Mouse (Mus musculus) 416B (cell line): Measurements from ENCODE around the gene Saa4.
"Not testable (repeated sequence)": the region's sequence is repeated elsewhere in the genome, so short reads cannot be mapped to it uniquely, and the experiment has no call there.

Experiments used
- DNase-seq: peaks from one replicate; pipeline ENCODE4 v3.0.0; 2011; ENCODE audit warnings: low read depth

The Saa4 gene

DNA sequence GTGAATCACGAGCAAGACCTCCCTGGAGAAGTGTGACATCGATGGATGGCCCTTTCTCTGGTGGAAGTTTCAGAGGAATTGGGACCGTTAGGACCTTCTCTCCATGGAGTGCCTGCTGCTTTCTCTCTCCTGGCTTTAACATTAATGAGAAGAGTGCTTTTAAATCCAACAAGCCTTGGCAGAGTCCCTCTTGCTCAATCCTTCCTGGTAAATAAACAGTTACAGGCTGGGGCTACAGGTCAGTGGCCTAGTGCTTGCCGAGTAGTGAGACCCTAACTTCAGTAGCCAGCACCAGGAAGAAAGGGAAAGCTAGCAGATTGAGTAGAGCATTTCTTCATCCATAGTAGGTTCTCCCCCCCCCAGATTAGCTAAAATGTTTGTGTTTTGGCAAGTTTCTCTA, at the start of gene Saa4:
TSS of gene Saa4 (minus strand) at position 146 of the 400 bp plus-strand sequence.
- no peak for DNase-seq

GRCm38 (mm10) chr7:46770706-46771105, 38.3 kb upstream of the Saa4 start:
- DNase-seq: peak; percentile 66

DNA sequence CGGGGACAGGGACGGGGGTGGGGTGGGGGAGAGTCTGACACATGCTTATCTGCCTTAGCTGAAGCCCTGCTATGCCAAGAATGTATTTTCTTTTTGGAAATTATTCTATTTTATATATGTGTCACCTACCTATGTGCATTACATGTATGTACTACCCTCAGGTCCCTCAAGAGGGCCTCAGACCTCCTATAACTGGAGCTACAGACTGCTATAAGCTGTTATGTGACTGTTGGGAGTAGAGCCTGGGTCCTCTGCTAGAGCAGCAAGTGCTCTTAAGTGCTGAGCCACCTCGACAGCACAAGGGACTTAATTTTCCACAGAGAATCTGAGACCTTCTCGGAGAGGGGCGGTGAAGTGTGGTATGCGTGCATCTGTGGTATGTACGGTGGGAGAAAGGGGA, 36.0 kb upstream of the Saa4 start:
- no peak for DNase-seq

DNA sequence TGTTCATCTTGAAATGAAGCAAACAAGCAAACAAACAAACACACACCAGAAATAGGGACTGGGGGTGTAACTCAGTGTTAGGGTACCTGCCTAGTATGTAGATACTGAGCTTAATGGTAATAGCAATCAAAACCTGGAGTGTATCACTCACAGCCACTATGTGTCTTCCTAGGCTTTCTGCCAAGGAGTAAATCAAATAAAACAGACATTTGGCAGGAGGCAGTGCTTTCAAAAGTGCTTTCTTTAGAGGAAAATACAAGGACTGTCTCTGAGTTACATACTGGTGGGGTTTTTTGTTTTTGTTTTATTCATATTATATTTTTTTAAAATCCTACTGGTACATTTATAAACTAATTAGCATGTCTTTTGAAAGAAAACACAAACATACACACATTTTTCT, 35.0 kb upstream of the Saa4 start:
- DNase-seq: no peak

- DNase-seq: no peak
Observed at GRCm38 (mm10) chr7:46764672-46765071, 32.3 kb upstream of the Saa4 start.

DNA sequence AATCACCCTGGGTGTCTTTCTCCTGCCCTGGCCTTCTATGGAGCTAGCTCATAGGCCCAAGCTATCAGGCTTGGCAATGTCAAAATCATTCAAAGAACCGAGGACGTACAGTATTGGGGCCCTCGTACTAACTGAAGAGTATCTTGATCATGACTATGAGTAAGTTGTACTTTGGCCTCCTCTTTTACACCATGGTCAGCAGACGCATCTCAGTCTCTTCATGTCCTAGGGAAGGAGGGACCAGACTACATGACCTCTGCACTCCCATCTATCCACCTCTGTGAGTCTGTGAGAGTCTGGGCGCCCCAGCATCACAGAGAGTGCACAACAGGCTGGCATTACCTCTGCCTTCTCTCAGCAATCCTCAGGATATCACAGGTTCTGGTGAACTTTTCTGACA, 30.2 kb upstream of the Saa4 start:
- no peak for DNase-seq

DNA sequence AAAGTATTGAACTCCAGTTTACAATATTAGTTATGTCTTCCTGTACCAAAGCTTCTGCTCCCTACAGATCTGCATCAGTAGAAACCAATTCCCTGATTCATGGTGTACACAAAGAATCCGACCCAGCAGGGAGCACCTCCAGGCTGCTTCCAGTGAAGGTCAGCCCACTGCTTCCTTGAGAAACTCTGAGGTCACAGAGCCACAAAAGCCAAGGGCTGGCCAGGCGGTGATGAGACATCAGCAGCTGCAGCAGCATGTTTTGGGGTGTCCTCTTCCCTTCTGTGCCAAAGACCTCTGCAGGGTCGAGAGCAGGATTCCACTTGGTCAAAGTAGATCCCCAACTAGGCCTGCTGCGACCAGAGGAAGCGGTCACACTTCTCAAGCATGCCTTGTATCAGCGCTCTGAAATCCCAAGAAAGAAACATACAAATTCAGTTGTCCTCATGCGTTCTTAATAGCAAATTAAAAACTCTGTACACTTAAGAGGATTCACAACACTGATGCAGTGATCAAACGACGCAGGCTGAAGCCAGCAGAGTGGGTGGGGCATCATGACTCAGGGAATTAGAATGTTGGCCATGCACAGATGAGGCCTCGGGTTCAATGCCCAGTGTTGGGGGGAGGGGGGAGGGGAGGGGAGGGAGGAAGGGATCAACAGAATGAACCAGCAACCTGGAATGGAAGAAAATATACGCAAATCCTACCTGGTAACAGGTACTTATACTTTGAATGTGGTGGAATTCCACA, 28.8 kb upstream of the Saa4 start:
- peak; percentile 12 for DNase-seq

GRCm38 (mm10) chr7:46751490-46751889, 19.1 kb upstream of the Saa4 start, which contains the start of gene Saa2:
Saa2 (plus strand) TSS chr7:46751790.
- DNase-seq: no peak

DNA sequence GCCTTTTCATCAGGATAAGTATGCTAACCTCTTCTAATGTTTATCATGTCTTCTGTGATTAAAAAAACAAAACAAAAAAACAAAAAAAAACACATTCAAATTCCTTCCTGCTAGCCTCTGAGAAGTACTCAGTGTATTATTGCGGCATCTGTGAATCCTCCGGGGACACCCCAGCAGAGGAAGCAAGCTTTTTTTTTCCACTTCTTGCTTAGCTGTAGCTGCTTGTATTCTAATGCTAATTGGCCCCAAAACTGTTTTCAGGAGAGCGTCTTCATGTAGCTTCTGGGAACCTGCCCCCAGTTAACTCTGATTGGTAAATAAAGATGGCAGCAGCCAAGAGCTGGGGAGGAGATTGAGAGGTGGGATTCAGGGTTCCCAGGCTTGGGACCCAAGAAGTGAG, 16.1 kb upstream of the Saa4 start:
- no peak for DNase-seq

- DNase-seq: no peak
Observed at GRCm38 (mm10) chr7:46746381-46746780, 14.0 kb upstream of the Saa4 start.

DNA sequence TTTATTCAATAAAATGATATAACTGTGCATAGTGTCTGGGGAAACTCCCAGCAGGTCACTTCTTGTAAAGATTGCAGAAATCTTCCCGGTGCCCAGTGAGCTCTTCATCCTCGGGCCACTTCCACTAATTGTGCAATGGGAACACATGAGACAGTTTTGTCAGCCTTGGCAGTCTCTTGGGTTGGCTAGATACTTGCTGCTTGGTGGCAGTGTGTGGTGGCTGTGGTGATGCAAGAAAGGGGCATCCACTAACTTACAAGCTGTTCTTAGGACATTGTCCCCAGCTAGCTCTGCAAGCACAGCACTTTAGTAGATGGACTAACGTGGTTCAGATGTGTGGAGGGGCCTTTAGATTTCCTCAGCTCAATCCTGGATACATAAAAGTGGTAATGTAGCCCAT, 13.4 kb upstream of the Saa4 start:
- DNase-seq: peak; percentile 63

DNA sequence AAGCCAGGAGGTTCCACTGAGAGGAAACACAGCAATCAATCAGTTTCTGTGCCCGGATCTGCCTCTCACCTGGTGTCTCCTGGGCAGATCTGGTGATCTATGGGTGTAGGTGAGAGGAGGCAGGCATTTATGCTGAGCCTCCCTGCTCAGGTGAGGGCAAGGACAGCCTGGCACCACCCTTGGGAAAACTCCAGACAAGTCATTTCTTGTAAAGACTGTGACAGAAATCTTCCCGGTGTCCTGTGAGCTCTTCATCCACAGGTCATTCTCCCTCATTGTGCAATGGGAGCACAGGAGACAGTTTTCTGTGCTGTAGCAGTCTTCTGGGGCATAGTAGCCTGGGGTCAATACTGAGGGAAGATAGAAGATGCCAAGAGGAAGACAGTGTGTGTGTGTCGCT, 10.5 kb upstream of the Saa4 start, which contains the start of gene Saa1:
TSS of gene Saa1 (minus strand) at position 101 of the 400 bp plus-strand sequence.
- DNase-seq: not testable (repeated sequence)

DNA sequence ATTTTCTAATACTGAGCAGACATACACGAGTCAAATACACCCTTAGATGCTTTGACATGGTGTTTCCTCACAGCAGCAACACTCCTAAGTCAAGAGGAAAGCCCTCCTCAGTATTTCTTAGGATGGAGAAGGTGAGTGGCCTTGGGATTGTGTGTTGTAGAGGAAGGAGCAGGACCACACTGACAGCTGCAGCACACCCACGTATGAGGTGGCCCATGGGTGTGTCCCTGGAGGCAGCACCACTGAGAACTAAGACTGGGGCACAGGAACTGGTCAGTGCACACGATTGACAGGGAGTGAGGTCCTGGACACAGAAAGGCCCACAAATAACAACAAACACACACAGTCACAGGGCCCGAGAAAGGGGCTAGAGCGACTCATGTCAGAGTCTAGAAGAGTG, 7.6 kb upstream of the Saa4 start:
- not testable (repeated sequence) for DNase-seq

DNA sequence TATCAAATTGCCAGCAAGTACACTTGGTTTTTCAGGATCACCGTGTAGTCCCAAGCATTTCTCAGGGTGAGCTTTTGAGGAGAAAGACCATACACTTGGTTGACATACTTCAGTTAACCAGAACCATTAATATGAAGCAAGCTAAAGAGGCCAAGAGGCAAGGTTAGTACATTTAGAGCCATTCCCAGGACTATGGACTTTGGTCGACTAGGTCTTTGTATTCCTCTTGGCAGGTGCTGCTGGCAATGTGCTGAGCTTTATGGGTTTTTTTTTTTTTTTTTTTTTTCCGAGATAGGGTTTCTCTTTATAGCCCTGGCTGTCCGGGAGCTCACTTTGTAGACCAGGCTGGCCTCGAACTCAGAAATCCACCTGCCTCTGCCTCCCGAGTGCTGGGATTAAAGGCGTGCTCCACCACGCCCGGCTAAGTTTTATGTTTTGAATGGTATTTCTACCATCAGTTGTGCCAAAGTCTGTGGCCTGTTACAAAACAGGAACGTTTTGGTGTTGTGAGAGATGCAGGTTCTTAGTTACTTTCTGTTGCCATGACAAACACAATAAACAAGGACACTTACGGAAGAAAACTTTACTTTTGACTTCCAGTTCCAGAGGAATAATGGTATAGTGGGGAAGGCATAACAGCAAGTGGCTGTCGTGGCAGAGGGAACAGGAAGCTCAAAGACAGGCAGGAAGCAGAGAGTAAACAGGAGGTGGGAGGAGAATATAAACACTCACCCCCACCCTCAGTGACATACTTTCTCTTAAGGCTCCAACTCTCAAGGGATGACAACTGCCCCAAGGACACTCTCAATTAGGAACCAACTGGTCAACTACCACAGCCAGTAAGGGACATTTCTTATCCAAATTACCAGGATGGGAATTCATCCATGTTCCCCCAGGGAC, 6.4 kb upstream of the Saa4 start:
- no peak for DNase-seq

DNA sequence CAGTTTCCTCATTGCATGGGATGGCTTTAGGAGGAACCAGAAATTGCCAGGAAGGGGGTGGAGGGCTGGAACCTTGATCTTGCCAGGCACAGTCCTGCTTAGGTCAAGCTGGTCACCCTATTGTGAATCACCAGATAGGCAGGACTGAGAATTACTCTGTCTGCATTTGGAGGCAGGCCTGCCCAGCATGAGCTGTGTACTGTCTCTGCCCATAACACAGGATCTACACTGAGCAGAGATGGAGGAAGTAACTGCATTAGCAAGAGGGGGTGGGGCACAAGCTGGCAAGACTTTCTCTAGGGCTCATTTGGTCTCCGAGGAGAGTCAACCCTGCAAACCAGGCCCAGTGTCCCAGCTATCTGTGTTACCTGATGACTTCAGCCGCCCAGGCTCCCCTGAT, 2.6 kb upstream of the Saa4 start:
- no peak for DNase-seq

DNA sequence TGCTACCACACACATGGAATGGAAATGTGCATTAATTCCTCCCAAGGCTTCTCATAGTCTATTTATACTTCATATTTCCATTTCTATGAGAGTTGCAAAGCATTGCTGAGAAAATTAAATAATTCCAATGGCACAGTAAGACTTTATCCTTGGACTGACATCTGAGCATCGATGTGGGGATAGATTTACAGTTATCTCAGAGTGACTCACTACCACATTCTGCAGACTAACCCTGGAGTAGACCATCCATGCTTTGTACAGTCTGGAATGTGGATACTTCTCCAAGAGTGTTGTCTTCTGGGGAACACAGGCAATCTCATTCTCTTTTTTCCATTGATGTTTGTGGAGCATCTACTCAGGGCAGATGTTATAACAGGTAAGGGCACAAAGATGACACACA, 4.8 kb downstream of the Saa4 start:
- DNase-seq: no peak

GRCm38 (mm10) chr7:46724396-46724795, 8.0 kb downstream of the Saa4 start:
- no peak for DNase-seq

DNA sequence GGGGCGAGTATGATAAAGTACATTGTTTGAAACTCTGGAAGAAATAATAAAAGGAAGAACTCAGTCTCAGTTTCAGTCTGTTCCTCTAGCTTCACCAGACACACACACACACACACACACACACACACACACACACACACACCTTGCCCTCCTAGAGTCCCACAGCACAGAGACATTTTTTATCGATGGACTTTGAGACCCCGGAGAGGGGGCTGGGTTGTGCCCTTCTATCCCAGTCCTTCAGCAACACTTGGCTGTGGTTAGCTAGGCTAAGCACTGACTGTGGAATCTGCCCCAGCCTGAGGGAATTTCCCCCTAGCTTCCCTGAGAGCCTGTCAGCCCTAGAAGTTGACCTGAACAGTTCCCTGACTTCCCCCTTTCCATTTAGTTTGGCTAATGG, 8.6 kb downstream of the Saa4 start:
- no peak for DNase-seq

DNA sequence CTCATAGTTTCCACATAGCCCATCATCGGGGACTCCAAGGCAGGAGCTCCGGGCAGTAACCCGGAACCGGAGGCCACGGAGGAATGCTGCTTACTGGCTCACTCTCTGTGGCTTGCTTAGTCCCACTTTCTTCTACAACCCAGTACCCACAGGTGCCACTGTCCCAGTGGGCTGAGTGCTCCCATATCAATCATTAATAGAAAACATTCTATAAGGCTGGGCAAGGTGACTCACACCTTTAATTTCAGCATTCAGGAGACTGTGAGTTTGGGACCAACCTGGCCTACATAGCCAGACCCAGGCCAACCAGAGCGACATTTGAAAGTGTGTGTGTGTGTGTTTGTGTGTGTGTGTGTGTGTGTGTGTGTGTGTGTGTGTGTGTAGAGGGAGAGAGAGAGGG, 9.0 kb downstream of the Saa4 start:
- DNase-seq: no peak

GRCm38 (mm10) chr7:46720460-46720859, 11.9 kb downstream of the Saa4 start:
- no peak for DNase-seq

DNA sequence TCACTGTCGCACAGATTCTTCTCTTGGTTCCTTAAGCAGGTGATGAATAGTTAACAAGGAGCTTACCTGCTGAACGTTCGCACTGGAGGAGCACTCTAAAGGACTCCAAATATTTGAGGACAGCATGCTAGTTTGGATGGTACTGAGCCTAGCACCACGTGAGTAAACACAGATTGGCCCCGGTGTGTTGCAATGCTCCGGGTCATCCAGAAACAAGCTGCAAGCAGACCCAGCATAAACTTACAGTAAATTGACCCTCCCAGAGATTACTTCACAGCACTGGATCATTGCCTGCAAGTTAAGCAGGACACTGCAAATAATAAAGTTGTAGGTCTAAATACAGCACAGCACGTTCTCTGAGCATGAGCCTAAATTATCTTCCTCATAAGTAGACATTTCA, 12.9 kb downstream of the Saa4 start:
- DNase-seq: peak; percentile 25

- no peak for DNase-seq
Observed at GRCm38 (mm10) chr7:46718591-46719270, 13.7 kb downstream of the Saa4 start.

- peak; percentile 12 for DNase-seq
Observed at GRCm38 (mm10) chr7:46716897-46717296, 15.5 kb downstream of the Saa4 start.
